Mouse (Mus musculus): ENCODE data around the gene BC030867. TPM values are rescaled to one million over a fixed set of nuclear protein-coding genes. Genes with fewer than 3 reads are reported as not detected.

Gene BC030867
- total and polyA plus RNA-seq, 3 experiments = 20.0 to 51.7 (median 36.2) TPM

GRCm38 (mm10) chr11:102266631-102267355 lies 18.1 kb downstream of the BC030867 start:
- Histone ChIP-seq H3K79me2 (ENCODE audit: control insufficient read depth, insufficient read depth, low read length, poor library complexity) (no peaks in the 10 kb centered on the region), H3K27me3 (ENCODE audit: control insufficient read depth in 1 of 2, insufficient read depth in 2 of 2, low read length in 2 of 2) (no peaks in the 10 kb centered on the region; a peak in 1 of 4 replicates), H3K27ac (ENCODE audit: control insufficient read depth, low read depth, low read length) (no peak overlapping the region), H3K9ac (ENCODE audit: control insufficient read depth, low read depth, low read length, poor library complexity, severe bottlenecking) (no peak overlapping the region), H3K9me3 (replicated peaks; ENCODE audit: insufficient read depth, low read length) (no peaks in the 10 kb centered on the region), H3K4me1 (ENCODE audit: control insufficient read depth in 1 of 2, insufficient read depth in 2 of 2, low read length in 2 of 2) (no peaks in the 10 kb centered on the region), H3K4me3 (ENCODE audit: control insufficient read depth in 1 of 2, insufficient read depth in 1 of 2, low read depth in 2 of 2, low read length in 2 of 2) (no peak overlapping the region), H3K36me3 (ENCODE audit: control insufficient read depth in 1 of 2, insufficient read depth in 2 of 2, low read length in 2 of 2) (no peaks in the 10 kb centered on the region; a peak in 1 of 4 replicates)
- TF ChIP-seq EP300 (IDR thresholded peaks at IDR 0.05; ENCODE audit: low read depth in 1 of 2, low read length in 2 of 2) (no peak), MYC (IDR thresholded peaks at IDR 0.05; ENCODE audit: low read depth, low read length) (no peak), NELFE (IDR thresholded peaks at IDR 0.05; ENCODE audit: low read depth, low read length) (0 out of 2 replicates have a peak, but pooled peaks have one; percentile 17), ZC3H11A (IDR thresholded peaks at IDR 0.05; ENCODE audit: low read depth, low read length) (no peak)
- no peak for DNase-seq (ENCODE audit: low read depth, low spot score)

GRCm38 (mm10) chr11:102267480-102267879 lies 18.8 kb downstream of the BC030867 start:
- Histone ChIP-seq H3K36me3 (ENCODE audit: control insufficient read depth in 1 of 2, insufficient read depth in 2 of 2, low read length in 2 of 2) (no peaks in the 10 kb centered on the region), H3K27ac (ENCODE audit: control insufficient read depth, low read depth, low read length) (no peak overlapping the region), H3K4me3 (ENCODE audit: control insufficient read depth in 1 of 2, insufficient read depth in 1 of 2, low read depth in 2 of 2, low read length in 2 of 2) (peak overlapping the region; percentile 30 to 35; a peak in 3 of 4 replicates), H3K4me1 (ENCODE audit: control insufficient read depth in 1 of 2, insufficient read depth in 2 of 2, low read length in 2 of 2) (no peaks in the 10 kb centered on the region), H3K9ac (ENCODE audit: control insufficient read depth, low read depth, low read length, poor library complexity, severe bottlenecking) (0 out of 2 replicates have a peak overlapping the region, but pooled peaks have one; percentile 30), H3K79me2 (ENCODE audit: control insufficient read depth, insufficient read depth, low read length, poor library complexity) (no peaks in the 10 kb centered on the region), H3K27me3 (ENCODE audit: control insufficient read depth in 1 of 2, insufficient read depth in 2 of 2, low read length in 2 of 2) (no peaks in the 10 kb centered on the region; a peak in 1 of 4 replicates), H3K9me3 (replicated peaks; ENCODE audit: insufficient read depth, low read length) (no peaks in the 10 kb centered on the region)
- peak; percentile 84 for DNase-seq (ENCODE audit: low read depth, low spot score)
- no peak for TF ChIP-seq TBP (IDR thresholded peaks at IDR 0.05; ENCODE audit: low read depth, low read length)
- TF ChIP-seq MAZ (IDR thresholded peaks at IDR 0.05; ENCODE audit: low read depth, low read length) = peak; percentile 90
- TF ChIP-seq USF1 (IDR thresholded peaks at IDR 0.05; ENCODE audit: low read depth, low read length) = no peak
- peak; percentile 84 for TF ChIP-seq RAD21 (IDR thresholded peaks at IDR 0.05; ENCODE audit: low read depth, low read length)
- TF ChIP-seq MXI1 (IDR thresholded peaks at IDR 0.05; ENCODE audit: low read depth, low read length) = peak; percentile 33; the same call in 1 of the 2 replicates
- TF ChIP-seq SIN3A (IDR thresholded peaks at IDR 0.05; ENCODE audit: low read length) = peak; percentile 86
- peak; percentile 57 for TF ChIP-seq ZC3H11A (IDR thresholded peaks at IDR 0.05; ENCODE audit: low read depth, low read length)
- no peak for TF ChIP-seq MEF2A (IDR thresholded peaks at IDR 0.05; ENCODE audit: extremely low read depth, insufficient replicate concordance, low read depth, low read length, poor library complexity, severe bottlenecking)
- TF ChIP-seq CTCF (IDR thresholded peaks at IDR 0.05 in 2 of 3, conservative IDR thresholded peaks at IDR 0.05 in 1 of 3; ENCODE audit: control insufficient read depth in 1 of 3, insufficient read depth in 1 of 3, low read depth in 2 of 3, low read length in 3 of 3, poor library complexity in 1 of 3, severe bottlenecking in 1 of 3) = peak; percentile 68 to 86 (median 84)
- peak; percentile 59 for TF ChIP-seq ELF1 (IDR thresholded peaks at IDR 0.05; ENCODE audit: low read depth, low read length)
- peak; percentile 60 for TF ChIP-seq SMC3 (IDR thresholded peaks at IDR 0.05; ENCODE audit: low read depth, low read length)
